Mouse (Mus musculus) heart, adult 9 months (tissue): Measurements from ENCODE around the gene Mef2d.
A peak's percentile ranks its signal among the peaks of the same experiment; 100 is the strongest.
"Not testable (repeated sequence)": the region's sequence is repeated elsewhere in the genome, so short reads cannot be mapped to it uniquely, and the experiment has no call there.

ENCODE experiments used
- DNase-seq, 2 experiments: peaks; one replicate each; pipeline ENCODE4 v3.0.0; 2022; ENCODE audit warnings: low spot score in 2 of 2

Mef2d gene

GRCm38 (mm10) chr3:88150061-88150998 is 8.2 kb downstream of the Mef2d start:
- peak in 1 of 2 experiments; percentile 57 for DNase-seq

DNA sequence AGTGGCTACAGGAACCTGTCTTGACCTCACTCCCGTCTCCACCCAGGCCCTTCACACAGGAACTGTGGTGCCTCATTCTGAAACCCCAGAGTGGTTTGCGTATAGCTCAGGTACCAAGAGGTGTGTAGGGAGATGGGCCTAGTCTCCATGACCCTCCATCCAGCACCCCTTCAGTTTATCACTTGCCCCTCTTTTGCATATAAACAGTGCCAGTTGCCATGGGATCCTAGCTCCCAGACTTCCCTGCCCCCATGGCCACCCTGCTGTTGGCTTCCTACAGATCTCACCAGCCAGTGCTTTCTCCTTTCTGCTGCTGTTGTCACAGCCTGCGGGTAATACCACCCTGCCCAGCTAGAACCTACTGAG is 8.8 kb downstream of the Mef2d start:
- peak in 1 of 2 experiments; percentile 30 for DNase-seq

- DNase-seq: no peak
These were observed 9.9 kb downstream of the Mef2d start for GRCm38 (mm10) chr3:88152056-88152455.

DNA sequence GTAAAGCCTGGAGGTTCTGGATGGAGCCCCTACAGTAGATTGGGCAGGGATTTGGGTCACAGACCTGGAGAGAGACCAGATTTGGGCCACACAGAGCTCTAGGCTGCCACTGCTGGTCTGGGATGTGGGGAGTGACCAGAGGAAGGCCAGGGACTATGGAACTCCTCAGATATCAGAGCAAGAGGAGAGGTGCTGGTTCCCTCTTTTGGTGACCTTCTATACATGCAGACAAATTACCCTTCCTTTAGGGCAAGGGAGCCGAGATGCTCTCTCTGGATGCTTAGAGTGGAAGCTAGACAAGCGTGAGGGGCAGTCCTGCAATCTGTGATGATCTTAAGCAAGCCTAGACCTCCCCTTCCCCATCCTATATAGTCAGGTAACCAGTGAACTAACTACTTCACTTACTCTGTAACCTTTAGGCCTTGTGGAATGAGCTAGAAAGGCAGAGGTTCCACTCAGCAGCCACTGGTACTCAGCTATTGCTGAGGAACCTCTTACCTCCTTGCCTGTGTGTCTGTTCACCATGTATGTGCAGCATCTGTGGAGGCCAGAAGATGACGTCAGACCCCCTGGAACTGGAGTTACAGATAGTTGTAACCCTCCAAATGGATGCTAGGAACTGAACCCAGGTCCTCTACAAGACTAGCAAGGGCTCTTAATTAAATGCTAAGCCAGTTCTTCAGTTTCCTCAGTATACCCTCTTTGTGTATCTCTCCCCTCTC is 11.3 kb downstream of the Mef2d start:
- no peak for DNase-seq

- DNase-seq: no peak
These were observed 12.1 kb downstream of the Mef2d start for GRCm38 (mm10) chr3:88154236-88154635.

- no peak for DNase-seq
These were observed 14.6 kb downstream of the Mef2d start for GRCm38 (mm10) chr3:88156817-88157216.

GRCm38 (mm10) chr3:88157771-88158597 is 15.8 kb downstream of the Mef2d start:
- no peak for DNase-seq

DNA sequence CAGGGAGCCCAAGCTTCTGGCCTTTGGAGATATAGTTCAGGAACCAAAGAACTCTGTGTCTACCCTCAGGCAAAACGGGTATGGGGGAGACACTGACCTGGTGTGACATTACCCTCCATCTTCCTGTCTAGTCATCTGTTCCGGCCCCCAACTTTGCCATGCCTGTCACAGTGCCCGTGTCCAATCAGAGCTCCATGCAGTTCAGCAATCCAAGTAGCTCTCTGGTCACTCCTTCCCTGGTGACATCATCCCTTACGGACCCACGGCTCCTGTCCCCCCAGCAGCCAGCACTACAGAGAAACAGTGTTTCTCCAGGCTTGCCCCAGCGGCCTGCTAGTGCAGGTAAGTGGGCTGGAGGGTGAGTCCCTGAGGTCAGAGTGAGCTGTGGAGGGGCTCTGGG is 16.8 kb downstream of the Mef2d start:
- DNase-seq: no peak

- no peak for DNase-seq
These were observed 18.7 kb downstream of the Mef2d start for GRCm38 (mm10) chr3:88160856-88161255.

- DNase-seq: peak; percentile 82 to 83
These were observed 20.1 kb downstream of the Mef2d start for GRCm38 (mm10) chr3:88162259-88162658.

GRCm38 (mm10) chr3:88162811-88163210 is 20.6 kb downstream of the Mef2d start:
- DNase-seq: no peak

GRCm38 (mm10) chr3:88163847-88164246 is 21.7 kb downstream of the Mef2d start:
- DNase-seq: no peak

GRCm38 (mm10) chr3:88164263-88164662 is 22.1 kb downstream of the Mef2d start:
- no peak for DNase-seq

DNA sequence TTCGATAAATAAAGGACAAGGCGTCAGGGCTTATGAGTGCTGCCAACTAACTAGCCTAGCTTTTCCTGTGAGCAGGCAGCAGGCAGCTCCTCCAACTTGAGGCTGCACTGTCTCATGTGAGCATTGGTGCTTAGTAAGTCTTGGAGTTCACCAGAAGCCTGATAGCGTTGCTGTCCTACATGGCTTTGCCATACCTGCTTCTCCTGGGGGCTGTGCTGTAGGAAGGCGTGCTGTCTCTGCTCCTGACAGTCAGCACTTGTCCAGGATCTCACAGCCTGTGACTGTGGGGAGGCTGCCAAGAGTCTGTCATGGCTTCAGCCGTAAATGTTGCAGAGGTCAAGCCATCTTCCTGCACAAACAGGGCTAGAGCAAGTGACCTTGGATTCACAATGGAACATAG is 23.9 kb downstream of the Mef2d start:
- peak; percentile 59 to 72 for DNase-seq

- no peak for DNase-seq
These were observed 28.2 kb downstream of the Mef2d start for GRCm38 (mm10) chr3:88170361-88170760.

DNA sequence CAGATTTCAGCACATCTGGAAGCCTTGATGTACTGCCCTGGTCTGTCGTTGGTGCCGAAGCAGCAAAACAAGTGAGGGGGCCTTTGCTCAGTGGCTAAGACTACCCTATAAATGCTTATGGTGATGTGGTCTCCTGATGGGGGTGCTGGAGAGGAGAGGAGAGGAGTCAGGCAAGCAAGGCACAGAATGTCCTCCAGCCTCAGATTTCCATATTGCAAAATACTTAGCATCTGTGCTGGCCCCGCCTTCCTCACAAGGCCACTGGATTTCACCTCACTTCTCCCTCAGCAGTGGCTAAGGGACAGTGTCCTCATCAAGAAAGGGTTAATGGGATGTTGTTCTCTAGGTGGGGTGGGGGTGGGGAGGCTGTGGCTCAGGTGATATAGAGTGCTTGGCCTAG is 30.3 kb downstream of the Mef2d start:
- no peak for DNase-seq

GRCm38 (mm10) chr3:88173375-88173774 is 31.2 kb downstream of the Mef2d start:
- DNase-seq: no peak

DNA sequence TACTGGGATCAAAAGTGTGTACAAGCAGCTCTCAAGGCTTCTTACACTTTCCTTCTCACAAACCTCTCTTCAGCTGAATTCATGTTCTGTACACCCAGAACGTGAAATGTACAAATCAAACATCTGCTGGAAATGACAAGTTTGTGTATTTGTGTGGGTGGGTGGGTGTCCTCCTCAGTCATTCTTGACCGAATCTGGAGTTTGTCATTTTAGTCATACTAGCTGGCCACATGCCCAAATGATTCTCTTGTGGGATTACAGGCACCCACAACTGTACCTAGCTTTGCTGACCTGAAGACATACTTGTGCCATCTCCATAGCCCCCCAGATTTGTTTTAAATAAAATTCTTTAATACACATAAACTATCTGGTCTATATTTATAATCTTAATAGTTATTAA is 32.7 kb downstream of the Mef2d start:
- no peak for DNase-seq

DNA sequence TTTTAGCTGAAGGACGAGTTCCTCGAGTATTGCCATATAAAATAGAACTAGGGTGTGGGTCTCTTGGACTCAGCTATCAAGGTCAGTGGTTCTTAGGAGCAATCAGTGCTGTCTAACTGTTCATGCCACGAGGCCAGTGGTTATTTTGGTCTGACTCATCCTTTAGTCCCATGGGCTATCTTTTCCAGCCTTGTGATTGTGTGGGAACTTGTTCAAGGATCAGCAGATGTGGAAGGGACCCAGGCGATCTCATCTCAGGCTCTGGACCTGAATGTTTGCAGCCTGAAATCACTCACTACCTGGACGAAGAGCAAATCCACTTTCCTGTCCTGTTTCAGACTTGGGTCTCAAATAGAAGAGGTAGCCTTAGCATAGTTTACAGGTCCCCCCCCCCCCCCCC is 34.9 kb downstream of the Mef2d start:
- DNase-seq: peak; percentile 57 to 69

- DNase-seq: peak; percentile 100
These were observed 35.6 kb downstream of the Mef2d start for GRCm38 (mm10) chr3:88177562-88178345.

GRCm38 (mm10) chr3:88178346-88178733 is 36.2 kb downstream of the Mef2d start:
- DNase-seq: not testable (repeated sequence)
